Mouse (Mus musculus) cerebellum, adult (tissue): ENCODE measurements around the gene Drd2.

Experiments
- ATAC-seq: cut with Nextera tagmentation; 2 replicates; pipeline ENCODE4 v1.9.2; 2017; ENCODE audit warnings: mild to moderate bottlenecking, moderate library complexity, mixed read lengths; ENCODE audit not compliant: insufficient number of reproducible peaks, low FRiP score, low TSS enrichment

Gene Drd2

DNA sequence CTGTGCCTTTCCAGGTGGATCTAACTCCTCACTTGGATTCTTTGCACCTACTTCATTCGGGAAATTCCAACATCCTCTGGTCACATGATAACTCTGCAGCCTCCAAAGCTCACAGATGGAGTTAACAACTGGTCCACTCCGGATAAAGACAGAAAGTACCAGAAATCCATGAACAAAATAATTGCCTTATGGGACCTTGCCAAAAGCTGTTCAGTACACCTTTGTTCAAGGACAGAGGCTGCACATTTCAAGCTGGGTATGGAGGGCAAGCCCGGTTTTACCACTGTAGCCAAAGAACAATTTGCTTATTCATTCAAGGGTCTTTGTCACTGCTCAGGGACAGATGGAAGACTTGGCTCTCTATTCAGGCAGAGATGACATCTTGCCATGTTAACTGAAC is 102.2 kb downstream of the Drd2 start:
- ATAC-seq, result no peak

DNA sequence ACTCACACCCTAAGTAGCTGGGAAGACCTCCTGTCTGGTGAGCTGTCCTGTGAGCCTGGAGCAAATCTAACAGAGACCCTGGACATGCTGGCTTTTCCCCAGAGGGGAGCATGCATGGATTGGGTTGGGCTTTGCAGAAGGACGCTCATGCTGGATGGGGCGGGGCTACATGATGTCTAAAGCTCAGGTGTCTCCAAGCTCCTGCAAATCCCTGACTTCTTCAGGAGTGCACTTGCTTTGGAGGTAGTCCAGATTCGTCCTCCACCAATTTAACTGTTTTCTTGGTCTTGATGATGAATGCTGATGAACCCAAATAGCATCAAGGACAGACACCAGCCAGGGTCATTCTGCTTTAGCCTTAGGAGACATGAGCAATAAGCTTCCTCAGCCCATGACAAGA is 110.1 kb downstream of the Drd2 start:
- no peak for ATAC-seq

DNA sequence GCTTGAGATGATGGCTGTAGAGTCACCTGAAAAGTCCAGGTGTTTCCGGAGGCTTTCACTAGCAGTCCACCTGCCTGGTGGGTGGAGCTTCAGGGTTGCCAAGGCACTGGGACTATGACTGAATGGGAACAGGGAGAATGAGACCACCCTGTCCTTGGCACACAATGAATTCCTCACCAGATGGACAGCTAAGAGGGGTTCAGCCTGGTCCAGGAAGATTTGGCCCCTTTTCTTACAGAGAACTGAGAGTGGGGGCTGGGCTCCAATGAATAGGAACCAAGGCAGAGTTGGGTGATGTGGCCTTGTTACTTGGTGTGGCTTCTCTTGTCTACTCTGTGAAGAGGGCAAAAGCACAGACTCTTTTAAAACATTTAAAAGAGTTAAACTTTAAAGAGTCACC is 112.0 kb downstream of the Drd2 start:
- no peak for ATAC-seq

DNA sequence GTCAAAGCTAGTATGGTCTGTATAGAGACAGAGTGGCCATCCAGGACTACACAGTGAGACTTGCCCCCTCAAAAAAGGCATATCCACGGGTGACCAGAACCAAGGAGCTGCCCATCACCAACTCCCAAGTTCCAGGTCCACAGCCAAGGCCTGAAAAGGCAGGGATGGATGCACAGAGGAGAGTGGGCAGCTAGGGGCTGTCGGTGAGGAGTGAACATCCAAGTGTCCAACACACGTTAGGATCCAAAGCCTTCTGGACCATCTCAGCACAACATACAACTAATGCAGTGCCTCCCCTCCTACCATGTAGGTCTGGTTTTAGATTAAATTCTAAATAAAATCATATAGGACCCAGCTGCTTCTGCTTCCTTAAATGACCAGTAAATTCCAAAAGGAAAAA is 115.7 kb downstream of the Drd2 start:
- no peak for ATAC-seq
